Mouse (Mus musculus) cerebellum, adult 11-12 months (tissue): Measurements from ENCODE around the gene Srbd1.

Experiments
- DNase-seq: peaks from one replicate; pipeline ENCODE4 v3.0.0; 2022

The Srbd1 gene

DNA sequence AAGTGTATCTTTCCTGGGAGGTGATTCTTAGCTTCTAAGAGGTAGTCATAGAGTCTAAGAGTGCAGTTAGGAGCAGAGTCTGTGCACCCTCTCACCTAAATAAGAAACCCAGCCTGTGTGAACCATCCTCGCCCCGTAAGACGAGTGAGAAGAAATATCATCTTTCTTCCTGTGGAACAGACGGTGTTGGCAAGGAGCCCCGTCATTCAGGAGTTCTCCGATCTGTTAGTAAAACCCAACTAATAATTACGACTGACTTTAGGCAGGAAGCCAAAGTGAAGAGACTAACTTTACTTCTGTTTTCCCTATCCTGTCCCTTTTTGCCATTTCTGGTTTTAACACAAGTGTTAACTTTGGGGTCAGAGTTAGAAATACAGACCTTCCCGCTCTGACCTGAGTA, 166.1 kb downstream of the Srbd1 start:
- DNase-seq: no peak

GRCm38 (mm10) chr17:85975077-85975476, 169.9 kb downstream of the Srbd1 start:
- DNase-seq: no peak

DNA sequence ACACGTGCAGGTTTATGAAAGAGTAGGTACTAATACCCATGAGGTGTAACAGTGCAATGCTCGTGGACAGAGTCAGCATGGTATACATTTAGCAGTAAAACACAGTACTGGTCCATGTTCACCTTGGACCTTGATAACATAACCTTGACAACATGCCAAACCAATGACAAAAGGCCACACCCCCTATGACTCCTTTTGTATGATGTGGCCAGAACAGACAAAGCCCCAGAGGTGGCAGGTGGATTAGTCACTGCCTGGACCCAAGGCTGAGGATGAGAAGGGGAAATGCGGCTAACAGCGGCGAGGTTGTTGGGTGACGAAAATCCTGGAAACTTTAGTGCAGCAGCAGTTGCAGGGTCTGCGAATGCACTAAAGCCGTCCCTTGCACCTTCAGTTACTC, 170.4 kb downstream of the Srbd1 start:
- no peak for DNase-seq

- no peak for DNase-seq
Observed at GRCm38 (mm10) chr17:85971120-85971519, 173.9 kb downstream of the Srbd1 start.

DNA sequence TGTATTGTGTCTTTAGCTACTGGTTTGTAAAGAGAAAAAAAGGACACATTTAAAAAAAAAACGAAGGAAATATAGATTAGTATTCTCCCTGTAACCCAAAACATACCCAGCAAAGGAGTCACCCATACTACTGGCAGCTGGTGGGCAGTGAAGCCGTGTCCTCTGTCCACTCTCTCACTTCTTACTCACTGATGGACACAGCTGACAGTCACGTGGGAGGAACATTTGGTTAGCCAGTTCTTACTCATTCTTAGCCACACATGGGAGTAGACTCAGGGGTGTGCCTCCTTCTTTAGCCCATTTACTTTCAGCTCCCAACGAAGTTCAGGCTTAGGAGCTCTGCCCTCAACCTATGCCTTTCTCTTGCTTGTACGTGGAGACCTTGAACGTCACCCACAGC, 183.3 kb downstream of the Srbd1 start:
- no peak for DNase-seq

- DNase-seq: no peak
Observed at GRCm38 (mm10) chr17:85951771-85952170, 193.2 kb downstream of the Srbd1 start.

- DNase-seq: no peak
Observed at GRCm38 (mm10) chr17:85949919-85950505, 195.0 kb downstream of the Srbd1 start.

DNA sequence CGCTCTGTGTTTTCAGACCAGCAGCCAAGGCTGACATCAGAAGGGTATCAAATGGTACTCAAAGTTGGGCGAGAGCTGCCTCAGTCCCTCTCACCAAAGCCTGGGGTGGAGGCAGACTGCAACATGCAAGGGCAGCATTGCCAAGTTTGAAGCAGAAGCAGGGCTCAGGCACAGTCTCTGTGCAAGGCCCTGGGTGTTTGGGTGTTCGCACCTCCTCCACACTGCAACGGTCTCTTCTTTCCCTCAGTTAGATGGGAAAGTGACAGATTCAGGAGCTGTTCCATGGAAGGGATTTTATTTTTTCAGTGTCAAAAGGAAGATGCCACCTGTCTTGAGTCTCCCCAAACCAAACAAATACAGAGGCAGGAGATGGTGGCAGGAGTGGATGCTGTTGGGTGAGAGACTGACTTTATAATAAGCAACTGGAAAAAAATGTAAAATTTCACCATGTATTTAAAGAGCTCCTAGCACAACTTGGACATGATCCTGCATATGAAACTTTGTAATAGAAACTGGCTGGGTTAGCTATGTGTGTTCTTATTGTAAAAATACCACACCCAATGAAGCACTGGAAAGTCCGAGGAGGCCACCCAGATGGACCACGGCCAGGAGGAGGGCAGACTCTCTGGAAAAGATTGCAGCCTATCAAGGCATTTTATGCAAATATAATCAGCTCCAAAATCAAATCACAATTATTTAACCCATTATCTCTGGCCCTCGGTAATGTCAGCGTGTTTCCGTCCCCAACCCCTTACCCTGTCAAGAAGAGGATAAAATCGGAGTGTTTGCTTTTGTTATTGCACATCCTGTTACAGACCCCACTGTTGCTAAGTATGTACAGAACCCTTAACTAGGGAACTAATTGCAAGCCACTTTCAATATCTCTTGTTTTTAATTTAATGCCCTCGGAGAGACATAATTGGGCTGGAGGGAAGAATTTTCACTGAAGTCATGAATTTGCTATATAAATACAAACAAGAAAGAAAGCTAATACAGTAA, 195.8 kb downstream of the Srbd1 start:
- no peak for DNase-seq

DNA sequence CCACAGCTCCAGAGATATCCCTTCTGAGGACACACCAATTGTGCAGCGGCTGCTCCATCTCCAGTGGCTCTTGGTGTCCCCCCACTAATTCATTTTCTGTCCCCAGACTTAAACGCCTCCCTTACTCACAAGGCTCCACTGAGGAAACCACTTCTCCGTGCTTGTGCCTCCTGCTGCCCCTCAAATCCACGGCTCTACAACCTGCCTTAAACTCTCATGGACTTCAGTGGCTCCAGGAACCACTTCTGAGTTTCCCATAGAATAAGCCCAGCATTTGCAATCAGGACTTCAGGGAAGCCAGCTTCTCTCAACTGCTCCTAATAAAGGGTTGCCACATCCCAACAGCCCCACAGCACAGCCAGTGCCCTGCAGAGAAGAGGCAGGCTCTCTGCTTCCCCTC, 200.2 kb downstream of the Srbd1 start:
- DNase-seq: no peak

- DNase-seq: no peak
Observed at GRCm38 (mm10) chr17:85943994-85944640, 200.9 kb downstream of the Srbd1 start.

GRCm38 (mm10) chr17:85943551-85943981, 201.4 kb downstream of the Srbd1 start:
- DNase-seq: no peak

- no peak for DNase-seq
Observed at GRCm38 (mm10) chr17:85943071-85943470, 201.9 kb downstream of the Srbd1 start.

DNA sequence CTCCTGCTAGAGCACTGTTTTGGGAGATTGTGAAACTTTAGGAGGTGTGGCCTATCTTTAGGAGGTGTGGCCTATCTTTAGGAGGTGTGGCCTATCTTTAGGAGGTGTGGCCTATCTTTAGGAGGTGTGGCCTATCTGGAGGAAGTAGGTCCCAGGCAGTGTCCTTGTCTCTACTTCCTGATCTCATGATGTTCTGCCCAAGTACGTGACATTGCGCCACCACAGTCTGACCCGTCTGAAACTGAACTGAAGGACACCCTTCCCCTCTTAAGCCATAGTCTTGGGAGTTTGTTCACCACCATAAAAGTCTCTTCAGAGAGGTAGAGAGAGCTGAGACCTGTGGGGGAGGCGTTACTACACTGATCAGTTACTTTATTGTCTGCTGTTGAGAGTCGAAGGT, 202.9 kb downstream of the Srbd1 start:
- no peak for DNase-seq

GRCm38 (mm10) chr17:85941141-85941738, 203.7 kb downstream of the Srbd1 start:
- DNase-seq: no peak

DNA sequence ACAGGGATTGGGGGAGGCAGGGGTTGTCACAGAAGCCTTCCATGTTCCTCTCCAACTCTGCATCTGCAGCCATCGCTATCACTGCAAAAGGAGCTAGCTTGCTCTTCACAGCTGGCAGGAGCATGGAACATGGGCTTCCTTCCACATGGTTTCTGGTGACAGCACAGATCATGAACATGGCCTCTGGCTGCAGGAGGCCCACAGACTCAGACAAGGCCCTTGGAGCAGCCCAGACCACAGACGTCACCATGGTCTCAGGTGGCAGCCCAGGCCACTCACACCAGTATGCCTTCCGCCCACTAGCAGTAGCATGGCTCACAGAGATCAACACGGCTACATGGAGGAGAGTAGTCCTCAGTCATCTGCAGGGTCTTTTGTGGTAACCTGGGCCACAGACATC, 207.8 kb downstream of the Srbd1 start:
- no peak for DNase-seq

DNA sequence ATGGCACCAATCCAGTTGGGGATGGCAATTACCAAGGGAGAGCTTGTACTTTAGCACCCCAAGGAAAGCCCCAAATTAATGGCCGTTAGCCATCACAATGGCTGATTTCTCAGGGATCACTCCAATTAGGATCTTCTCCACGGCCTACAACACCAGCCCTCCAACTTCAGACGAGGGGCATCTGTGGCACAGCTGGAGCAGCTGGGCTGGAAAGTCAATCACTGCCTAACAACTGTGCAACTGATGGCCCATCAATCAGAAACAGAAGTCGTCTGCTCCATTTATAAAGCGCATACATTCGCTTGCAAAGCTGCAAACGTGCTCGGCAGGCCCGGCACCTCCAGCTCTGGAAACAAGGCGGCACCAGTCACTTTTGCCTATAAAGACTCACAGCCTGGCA, 209.7 kb downstream of the Srbd1 start:
- DNase-seq: no peak
